Mouse (Mus musculus) right cerebral cortex, postnatal 14 days (tissue): ENCODE data around the gene Slc15a2.

ENCODE experiments used
- DNase-seq: peaks from one replicate; pipeline ENCODE4 v3.0.0; 2022

Gene Slc15a2

GRCm38 (mm10) chr16:36784594-36785313, at the start of gene Slc15a2:
Slc15a2 (minus strand) TSS chr16:36784962.
- peak; percentile 45 for DNase-seq

- no peak for DNase-seq
Observed at GRCm38 (mm10) chr16:36828820-36829219, 44.1 kb upstream of the Slc15a2 start.

- DNase-seq = peak; percentile 81
Observed at GRCm38 (mm10) chr16:36828054-36828786, 43.5 kb upstream of the Slc15a2 start, which contains the start of gene Iqcb1. Iqcb1 (plus strand) TSS chr16:36828385.

GRCm38 (mm10) chr16:36827611-36828053, 42.9 kb upstream of the Slc15a2 start:
- DNase-seq = no peak

GRCm38 (mm10) chr16:36821474-36821873, 36.7 kb upstream of the Slc15a2 start:
- no peak for DNase-seq

GRCm38 (mm10) chr16:36820747-36821146, 36.0 kb upstream of the Slc15a2 start:
- DNase-seq = no peak

- DNase-seq = no peak
Observed at GRCm38 (mm10) chr16:36820016-36820415, 35.3 kb upstream of the Slc15a2 start.

GRCm38 (mm10) chr16:36817321-36817926, 32.7 kb upstream of the Slc15a2 start:
- peak; percentile 72 for DNase-seq

- no peak for DNase-seq
Observed at GRCm38 (mm10) chr16:36816916-36817315, 32.2 kb upstream of the Slc15a2 start.

- DNase-seq = no peak
Observed at GRCm38 (mm10) chr16:36813680-36814079, 28.9 kb upstream of the Slc15a2 start.

- no peak for DNase-seq
Observed at GRCm38 (mm10) chr16:36808616-36809015, 23.9 kb upstream of the Slc15a2 start.

GRCm38 (mm10) chr16:36802361-36802760, 17.6 kb upstream of the Slc15a2 start:
- DNase-seq = no peak

GRCm38 (mm10) chr16:36798334-36798733, 13.6 kb upstream of the Slc15a2 start:
- DNase-seq = no peak

- DNase-seq = no peak
Observed at GRCm38 (mm10) chr16:36794976-36795375, 10.2 kb upstream of the Slc15a2 start.

- DNase-seq = no peak
Observed at GRCm38 (mm10) chr16:36790166-36790565, 5.4 kb upstream of the Slc15a2 start.

- no peak for DNase-seq
Observed at GRCm38 (mm10) chr16:36786466-36786865, 1.7 kb upstream of the Slc15a2 start.

GRCm38 (mm10) chr16:36784146-36784545, 616 bp downstream of the Slc15a2 start:
- DNase-seq = no peak

GRCm38 (mm10) chr16:36775658-36776057, 9.1 kb downstream of the Slc15a2 start:
- DNase-seq = no peak

- no peak for DNase-seq
Observed at GRCm38 (mm10) chr16:36772996-36773395, 11.8 kb downstream of the Slc15a2 start.

- no peak for DNase-seq
Observed at GRCm38 (mm10) chr16:36771703-36772102, 13.1 kb downstream of the Slc15a2 start.

GRCm38 (mm10) chr16:36771244-36771643, 13.5 kb downstream of the Slc15a2 start:
- DNase-seq = no peak

- no peak for DNase-seq
Observed at GRCm38 (mm10) chr16:36770830-36771229, 13.9 kb downstream of the Slc15a2 start.

- DNase-seq = no peak
Observed at GRCm38 (mm10) chr16:36770191-36770771, 14.5 kb downstream of the Slc15a2 start.
